Mouse (Mus musculus) myocyte (in vitro differentiated cells): ENCODE results near the gene Arhgap10.

Experiments
- E2F4 ChIP-seq: IDR thresholded peaks from one replicate; pipeline ENCODE4 v1.6.1; 2011; ENCODE audit warnings: mild to moderate bottlenecking, control low read depth, moderate library complexity; ENCODE audit not compliant: insufficient read depth
- POLR2A ChIP-seq: IDR thresholded peaks from one replicate; pipeline ENCODE4 v1.6.1; 2011; ENCODE audit warnings: low read depth, mild to moderate bottlenecking, control low read depth, moderate library complexity; ENCODE audit not compliant: insufficient read length

DNA sequence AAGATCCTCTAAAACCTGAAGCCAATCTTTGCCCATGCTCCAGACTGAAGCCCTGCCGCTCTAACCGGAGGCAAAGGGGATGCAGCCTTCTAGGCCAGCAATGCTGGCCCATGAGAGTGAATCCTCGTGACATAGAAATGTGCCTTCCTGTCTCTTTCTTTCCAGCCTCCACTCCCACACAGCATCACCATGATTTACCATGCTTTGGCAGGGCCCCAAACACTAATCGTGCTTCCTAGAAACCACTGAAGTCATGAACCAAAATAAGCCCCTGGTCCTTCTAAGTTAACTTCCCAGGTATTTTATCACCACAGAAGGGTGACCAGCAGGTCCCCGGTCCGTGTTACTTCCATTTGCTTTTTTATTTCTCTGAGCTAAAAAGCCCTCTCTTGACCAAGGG, 173.8 kb downstream of the Arhgap10 start:
- no peak for TF ChIP-seq POLR2A
- no peak for TF ChIP-seq E2F4
